In genomic region chr3:156925102-156925501, GRCm38 (mm10) we compare ENCODE assay signal across 17 mouse cellular contexts.
"Had no signal": no experiment of that assay in that cellular context is flagged by ENCODE, and none has a peak within 500 bp of the region (broad histone marks: within the 10 kb centered on the region; RNA-seq: fewer than 3 reads in every experiment).

No protein-coding gene starts in this region.

- H3K27me3 ChIP-seq: liver, embryonic 13.5 days; liver, embryonic 15.5 days; megakaryocyte, embryonic 14.5 days; midbrain, embryonic 13.5 days; midbrain, embryonic 15.5 days; neural tube, embryonic 12.5 days; stomach, embryonic 15.5 days had no signal

- H3K4me1 ChIP-seq: liver, embryonic 13.5 days; liver, embryonic 15.5 days; megakaryocyte, embryonic 14.5 days; midbrain, embryonic 15.5 days; neural tube, embryonic 12.5 days; stomach, embryonic 15.5 days had no signal

- H3K9me3 ChIP-seq: liver, embryonic 13.5 days; liver, embryonic 15.5 days; midbrain, embryonic 13.5 days; midbrain, embryonic 15.5 days; neural tube, embryonic 12.5 days; stomach, embryonic 15.5 days had no signal

- H3K27ac ChIP-seq: liver, embryonic 13.5 days; liver, embryonic 15.5 days; macrophage; midbrain, embryonic 13.5 days; midbrain, embryonic 15.5 days; neural tube, embryonic 12.5 days; stomach, embryonic 15.5 days; stomach, postnatal 0 days had no signal

- H3K36me3 ChIP-seq: liver, embryonic 13.5 days; liver, embryonic 15.5 days; midbrain, embryonic 13.5 days; midbrain, embryonic 15.5 days; neural tube, embryonic 12.5 days; stomach, embryonic 15.5 days had no signal

- H3K4me2 ChIP-seq: liver, embryonic 11.5 days; liver, embryonic 13.5 days; liver, embryonic 15.5 days; midbrain, embryonic 13.5 days; midbrain, embryonic 15.5 days; neural tube, embryonic 12.5 days; stomach, embryonic 15.5 days had no signal

- DNase-seq: liver; liver, embryonic 13.5 days; liver, postnatal 0 days; right cerebral cortex, postnatal 14 days; thymus, adult 2 months; thymus, postnatal 25 days; thymus, postnatal 4 days had no signal

- H3K4me3 ChIP-seq: liver, embryonic 13.5 days; liver, embryonic 15.5 days; megakaryocyte, embryonic 14.5 days; midbrain, embryonic 13.5 days; midbrain, embryonic 15.5 days; neural tube, embryonic 12.5 days; stomach, embryonic 15.5 days had no signal

- ATAC-seq: liver, postnatal 0 days; lung, postnatal 0 days; midbrain, embryonic 13.5 days; midbrain, embryonic 15.5 days had no signal

- H3K9ac ChIP-seq: liver, embryonic 13.5 days; liver, embryonic 15.5 days; liver, postnatal 0 days; midbrain, embryonic 13.5 days; midbrain, embryonic 15.5 days; neural tube, embryonic 12.5 days; stomach, embryonic 15.5 days had no signal
